Mouse (Mus musculus) CH12.LX (cell line): ENCODE results near the gene Med7.

Source experiments
- CTCF ChIP-seq, 2 experiments: IDR thresholded peaks in 1 of 2; conservative IDR thresholded peaks in 1 of 2; 2 replicates each; pipeline ENCODE4 v1.5.1; 2011 to 2012; ENCODE audit warnings: low read depth in 2 of 2, low read length in 2 of 2, improper control_type of control experiment in 1 of 2, inconsistent platforms in 1 of 2, mild to moderate bottlenecking in 1 of 2, moderate library complexity in 1 of 2
- EP300 ChIP-seq: IDR thresholded peaks from 2 replicates; pipeline ENCODE4 v1.6.1; 2011; ENCODE audit warnings: low read length, improper control_type of control experiment
- HCFC1 ChIP-seq: IDR thresholded peaks from 2 replicates; pipeline ENCODE4 v1.6.1; 2012; ENCODE audit warnings: low read depth, mild to moderate bottlenecking, inconsistent platforms, low read length, improper control_type of control experiment
- JUND ChIP-seq: conservative IDR thresholded peaks from 2 replicates; pipeline ENCODE4 v1.6.1; 2011; ENCODE audit warnings: low read depth, low read length, improper control_type of control experiment
- KAT2A ChIP-seq: IDR thresholded peaks from 2 replicates; pipeline ENCODE4 v1.6.1; 2012; ENCODE audit warnings: low read length, improper control_type of control experiment, inconsistent platforms; ENCODE audit not compliant: insufficient replicate concordance
- MEF2A ChIP-seq: IDR thresholded peaks from 2 replicates; pipeline ENCODE4 v1.6.1; 2014; ENCODE audit warnings: low read depth, mild to moderate bottlenecking, inconsistent platforms, low read length, improper control_type of control experiment, borderline replicate concordance
- NELFE ChIP-seq: IDR thresholded peaks from 2 replicates; pipeline ENCODE4 v1.6.1; 2011; ENCODE audit warnings: low read depth, low read length, improper control_type of control experiment
- NRF1 ChIP-seq: IDR thresholded peaks from 2 replicates; pipeline ENCODE4 v1.6.1; 2014; ENCODE audit warnings: low read depth, mild to moderate bottlenecking, inconsistent platforms, low read length, improper control_type of control experiment, moderate library complexity
- USF1 ChIP-seq: IDR thresholded peaks from 2 replicates; pipeline ENCODE4 v1.6.1; 2014; ENCODE audit warnings: low read depth, mild to moderate bottlenecking, inconsistent platforms, low read length, improper control_type of control experiment
- ZNF384 ChIP-seq: IDR thresholded peaks from 2 replicates; pipeline ENCODE4 v1.6.1; 2012; ENCODE audit warnings: low read depth, low read length, improper control_type of control experiment, inconsistent platforms

GRCm38 (mm10) chr11:46435363-46435762 lies 1.4 kb upstream of the Med7 start:
- TF ChIP-seq CTCF (conservative IDR thresholded peaks at IDR 0.05 in 1 of 2, IDR thresholded peaks at IDR 0.05 in 1 of 2; ENCODE audit: low read depth in 2 of 2, low read length in 2 of 2) (no peak), HCFC1 (no peak), ZNF384 (no peak), EP300 (no peak), USF1 (no peak), KAT2A (no peak), NRF1 (no peak), MEF2A (no peak), NELFE (no peak), JUND (no peak)
